Mouse (Mus musculus) left cerebral cortex, postnatal 36 days (tissue): ENCODE data around the gene Nudt14. TPM values are rescaled to one million over a fixed set of nuclear protein-coding genes. Genes with fewer than 3 reads are reported as not detected.

Experiments used
- DNase-seq, 2 experiments: peaks; one replicate each; pipeline ENCODE4 v3.0.0; 2021 to 2022; ENCODE audit warnings: low spot score in 2 of 2, mixed read lengths in 1 of 2
- intact Hi-C: fragments of 180-260 bp; cut with DNase I; formaldehyde crosslinking; loops from one replicate; pipeline ENCODE4 v1.15.1; 2025
- total RNA-seq, 2 experiments: library from RNA; stranded (reverse); gene quantifications; 2 replicates each; pipeline ENCODE4 v1.2.3; 2021

The Nudt14 gene
- 10 to 100 TPM; 11.0 to 12.3 TPM for total RNA-seq

DNA sequence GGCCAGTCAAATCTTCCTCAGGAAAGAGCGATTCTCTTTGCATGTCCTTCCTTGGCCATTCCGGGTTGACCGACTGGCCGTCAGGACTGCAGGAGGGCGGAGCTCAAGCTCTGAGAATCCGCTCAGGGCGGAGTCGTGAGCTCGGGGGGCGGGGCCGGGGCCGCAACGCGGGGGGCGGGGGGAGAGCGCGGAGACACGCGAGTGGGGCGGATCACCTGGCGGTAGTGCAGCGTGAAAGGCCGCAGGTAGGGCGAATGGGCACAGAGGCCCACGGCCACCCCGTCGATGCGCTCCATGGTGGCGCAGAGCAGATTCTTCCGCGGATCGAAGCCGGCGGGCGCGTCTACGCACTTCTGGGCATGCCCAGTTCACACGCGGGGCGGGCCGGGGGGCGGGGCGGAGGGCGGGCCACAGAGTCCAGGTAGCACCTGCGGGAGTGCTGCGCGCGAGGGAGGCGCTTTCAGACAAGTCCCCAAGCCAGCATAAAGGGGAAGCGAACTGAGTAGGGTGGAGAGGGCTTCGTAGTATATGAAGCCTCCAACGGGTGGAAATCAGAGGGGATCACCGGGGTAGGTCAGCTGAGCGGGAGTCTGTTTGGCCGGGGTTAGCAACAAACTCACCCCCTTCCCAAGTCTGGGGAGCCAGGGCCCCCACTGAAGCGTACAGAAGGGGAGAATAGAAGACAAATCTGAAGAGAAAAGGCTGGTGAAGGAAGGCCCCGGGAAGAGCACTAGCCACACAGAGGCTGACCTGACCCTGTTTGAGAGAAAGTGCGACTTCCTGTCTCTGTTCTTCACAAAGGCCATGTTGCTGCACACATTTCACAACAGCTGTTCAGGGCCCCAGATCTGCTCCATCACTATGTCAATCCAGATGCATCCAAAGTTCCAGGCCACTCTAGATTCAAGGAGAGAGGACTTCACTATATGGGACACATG, at the start of gene Nudt14:
Gene Nudt14, minus strand, starts transcription at position 349 of the 938 bp plus-strand sequence.
- DNase-seq: peak; percentile 76 to 80
- intact Hi-C loops: loop anchor here (5.0 kb wide), 1 partner anchor 65 kb away; no protein-coding TSS in a partner anchor

GRCm38 (mm10) chr12:112991444-112991843, 49.5 kb upstream of the Nudt14 start:
- no peak for DNase-seq
- intact Hi-C loops: no loop called here

DNA sequence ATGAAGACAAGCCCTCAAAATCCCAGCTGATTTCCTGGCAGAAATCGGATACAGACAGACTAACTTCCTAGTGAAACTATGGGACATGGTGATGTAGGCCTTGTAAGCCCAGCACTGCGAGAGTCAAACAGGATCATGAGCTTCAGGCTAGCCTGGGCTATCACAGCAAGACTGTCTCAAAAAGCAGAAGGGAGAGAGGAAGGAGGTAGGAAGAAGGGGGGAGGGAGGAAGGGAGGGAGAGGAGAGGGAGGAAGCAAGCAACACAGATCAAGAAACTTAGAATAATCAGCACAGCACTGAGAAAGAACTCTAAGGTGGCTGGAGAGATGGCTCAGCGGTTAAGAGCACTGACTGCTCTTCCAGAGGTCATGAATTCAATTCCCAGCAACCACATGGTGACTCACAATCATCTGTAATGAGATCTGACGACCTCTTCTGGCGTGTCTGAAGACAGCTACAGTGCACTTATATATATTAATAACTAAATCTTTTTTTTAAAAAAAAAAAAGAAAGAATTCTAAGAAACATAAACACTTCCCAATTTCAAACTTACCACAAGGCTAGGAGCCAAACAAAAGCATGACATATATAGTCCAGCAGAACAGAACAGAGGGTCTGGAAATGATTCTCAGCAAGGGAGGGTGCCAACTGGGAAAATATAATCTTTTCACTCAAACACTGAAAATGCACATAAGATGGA, 48.9 kb upstream of the Nudt14 start:
- intact Hi-C loops: no loop called here
- DNase-seq: no peak

GRCm38 (mm10) chr12:112987877-112988276, 46.0 kb upstream of the Nudt14 start:
- intact Hi-C loops: no loop called here
- DNase-seq: no peak

DNA sequence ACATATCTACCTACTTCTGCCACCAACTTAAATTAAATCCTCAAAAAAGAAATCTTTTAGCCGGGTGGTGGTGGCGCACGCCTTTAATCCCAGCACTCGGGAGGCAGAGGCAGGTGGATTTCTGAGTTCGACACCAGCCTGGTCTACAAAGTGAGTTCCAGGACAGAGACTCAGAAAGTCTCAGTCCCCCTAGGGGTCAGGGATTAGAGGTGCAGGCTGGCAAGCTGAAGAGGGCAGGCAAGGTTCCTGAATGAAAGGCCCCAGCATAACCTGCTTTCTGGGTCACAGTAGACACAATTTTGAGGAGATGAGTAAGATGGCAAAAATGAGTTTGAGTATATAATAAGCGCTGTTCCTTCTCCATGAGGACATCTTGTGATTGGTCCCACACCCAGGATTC, 43.4 kb upstream of the Nudt14 start:
- no peak for DNase-seq
- intact Hi-C loops: no loop called here

DNA sequence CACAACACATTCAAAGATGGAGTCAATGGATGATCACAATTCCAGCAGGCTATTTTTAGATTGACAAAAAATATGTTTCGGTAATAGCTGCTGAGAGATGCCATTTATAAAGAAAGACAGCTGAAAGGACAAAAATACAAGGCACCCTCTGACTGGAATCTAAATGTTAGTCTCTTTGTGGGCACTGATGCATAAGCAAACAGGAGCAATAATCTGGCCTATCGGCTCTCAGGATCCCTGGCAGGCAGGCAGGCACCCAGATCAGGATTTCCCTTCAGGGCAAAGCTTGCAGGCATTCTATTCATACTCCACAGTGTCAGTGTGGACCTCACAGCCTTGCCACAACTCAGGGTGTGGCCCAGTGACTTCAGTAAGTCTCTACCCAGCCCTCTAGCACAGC, 40.1 kb upstream of the Nudt14 start:
- intact Hi-C loops: no loop called here
- DNase-seq: no peak

DNA sequence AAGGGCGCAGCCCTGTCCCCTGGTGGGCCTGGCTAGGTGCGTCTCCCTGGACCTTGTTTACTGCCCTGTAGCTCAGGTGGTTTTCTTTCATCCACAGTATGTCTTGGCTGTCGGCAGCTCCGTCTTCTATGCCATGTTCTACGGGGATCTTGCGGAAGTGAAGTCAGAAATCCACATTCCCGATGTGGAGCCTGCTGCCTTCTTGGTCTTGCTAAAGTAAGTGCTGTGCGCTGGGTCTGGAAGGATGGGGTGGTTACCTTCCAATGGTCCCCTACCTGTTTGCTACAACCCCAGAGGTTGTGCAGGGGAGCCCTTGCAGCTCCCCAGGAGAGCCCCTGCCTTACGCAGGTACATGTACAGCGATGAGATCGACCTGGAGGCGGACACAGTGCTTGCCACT, 35.2 kb upstream of the Nudt14 start:
- intact Hi-C loops: loop anchor here (2.0 kb wide), 2 partner anchors 22 to 48 kb away; partner anchors contain the start of gene Jag2
- DNase-seq: peak; percentile 45 to 51

DNA sequence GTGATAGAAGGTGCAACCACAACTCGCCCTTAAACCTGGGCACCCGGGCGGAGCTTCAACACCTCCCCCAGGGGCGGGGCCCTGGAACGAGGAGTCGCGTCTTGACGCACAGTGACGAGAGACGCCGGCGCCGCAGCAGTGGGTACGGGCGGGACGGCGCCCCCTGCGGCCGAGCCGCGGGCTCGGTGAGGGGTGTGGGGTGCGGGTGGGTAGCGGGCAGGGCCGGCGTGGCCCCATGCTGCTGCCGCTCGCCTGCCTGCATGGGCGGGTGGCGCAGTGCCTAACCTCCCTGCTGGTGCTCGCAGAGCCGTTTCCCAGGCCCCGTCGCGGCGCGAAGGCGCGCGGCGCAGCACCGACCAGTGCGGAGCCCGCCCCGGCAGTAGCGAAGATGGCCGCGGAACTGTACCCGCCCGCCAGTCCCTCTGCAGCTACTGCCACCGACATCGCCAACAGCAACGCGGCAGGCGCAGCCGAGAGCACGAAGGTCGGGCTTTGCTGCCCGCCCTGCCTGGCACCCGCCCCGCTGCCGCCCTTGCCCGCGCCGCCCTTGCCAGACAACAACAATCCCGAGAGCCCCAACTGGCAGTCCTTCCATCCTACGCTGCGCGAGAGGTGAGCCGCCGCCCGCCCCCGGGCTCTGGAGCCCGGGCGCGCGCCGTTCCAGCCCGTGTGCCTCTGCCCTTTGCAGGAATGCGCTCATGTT, 34.6 kb upstream of the Nudt14 start, which contains the start of gene Btbd6:
Gene Btbd6, plus strand, starts transcription at position 112 of the 703 bp plus-strand sequence.
- peak; percentile 87 to 90 for DNase-seq
- intact Hi-C loops: loop anchor here (2.0 kb wide), 2 partner anchors 22 to 48 kb away; partner anchors contain the start of gene Jag2

DNA sequence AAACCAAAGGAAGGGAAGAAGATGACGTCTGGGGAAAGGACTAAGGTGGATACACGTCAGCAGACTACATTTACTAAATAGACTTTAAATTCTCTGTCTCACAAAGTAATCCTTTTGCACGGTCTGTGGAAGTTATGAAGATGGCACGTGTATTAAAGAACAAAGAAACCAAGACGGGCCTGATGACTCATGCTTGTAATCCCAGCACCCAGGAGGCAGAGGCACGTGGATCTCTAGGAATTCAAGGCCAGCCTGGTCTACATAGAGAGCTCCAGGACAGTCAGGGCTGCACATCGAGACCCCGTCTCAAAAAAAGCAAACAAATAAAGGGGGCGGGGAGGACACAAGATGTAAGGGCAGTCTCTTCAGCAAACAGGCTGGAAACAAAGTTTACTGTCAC, 32.8 kb upstream of the Nudt14 start:
- intact Hi-C loops: no loop called here
- DNase-seq: no peak

GRCm38 (mm10) chr12:112969616-112970015, 27.7 kb upstream of the Nudt14 start:
- DNase-seq: no peak
- intact Hi-C loops: no loop called here

- intact Hi-C loops: no loop called here
These were observed 27.0 kb upstream of the Nudt14 start for GRCm38 (mm10) chr12:112968943-112969342.

GRCm38 (mm10) chr12:112965783-112966182, 23.9 kb upstream of the Nudt14 start:
- no peak for DNase-seq
- intact Hi-C loops: no loop called here

More at GRCm38 (mm10) chr12:112968943-112969342, 27.0 kb upstream of the Nudt14 start:
- DNase-seq: no peak

GRCm38 (mm10) chr12:112961872-112962271, 19.9 kb upstream of the Nudt14 start:
- intact Hi-C loops: no loop called here
- DNase-seq: no peak

DNA sequence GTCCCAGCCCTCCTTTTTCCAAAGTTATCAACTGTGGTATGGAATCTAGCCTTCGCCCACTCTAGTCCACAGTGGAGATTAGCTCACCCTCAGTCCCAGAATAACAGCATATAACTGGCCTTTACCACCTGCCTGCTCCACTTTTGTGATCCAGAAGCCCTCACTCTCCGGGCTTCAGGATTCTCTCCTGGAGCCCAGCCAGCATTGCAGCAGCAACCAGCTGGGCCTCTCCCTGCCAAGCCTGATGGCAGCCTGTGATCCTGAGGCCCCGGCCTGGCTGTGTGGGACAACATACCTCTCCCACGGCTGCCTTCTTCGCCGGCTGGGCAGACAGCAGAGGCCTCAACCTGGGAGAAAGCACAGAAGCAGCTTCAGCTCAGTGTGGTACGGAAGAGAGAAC, 19.5 kb upstream of the Nudt14 start:
- DNase-seq: no peak
- intact Hi-C loops: no loop called here

DNA sequence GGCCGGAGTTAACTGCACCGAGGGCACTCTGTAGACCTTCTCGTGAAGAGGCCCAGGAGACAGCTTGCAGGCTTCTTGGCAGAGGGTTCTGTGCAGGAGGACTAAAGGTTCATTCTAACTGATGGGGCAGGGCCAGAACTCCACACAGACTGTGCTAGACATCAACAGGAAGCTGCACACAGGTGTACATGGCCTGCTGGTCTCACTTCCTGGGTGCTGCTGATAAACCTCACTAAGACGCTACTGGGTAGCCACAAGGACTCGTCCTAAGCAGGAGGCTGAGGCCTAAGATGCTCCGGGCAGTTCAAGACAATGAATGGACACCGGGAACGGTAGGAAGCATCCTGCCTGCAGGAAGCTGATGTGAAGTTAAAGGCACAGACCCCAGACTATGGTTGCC, 17.5 kb upstream of the Nudt14 start:
- intact Hi-C loops: no loop called here
- DNase-seq: no peak

DNA sequence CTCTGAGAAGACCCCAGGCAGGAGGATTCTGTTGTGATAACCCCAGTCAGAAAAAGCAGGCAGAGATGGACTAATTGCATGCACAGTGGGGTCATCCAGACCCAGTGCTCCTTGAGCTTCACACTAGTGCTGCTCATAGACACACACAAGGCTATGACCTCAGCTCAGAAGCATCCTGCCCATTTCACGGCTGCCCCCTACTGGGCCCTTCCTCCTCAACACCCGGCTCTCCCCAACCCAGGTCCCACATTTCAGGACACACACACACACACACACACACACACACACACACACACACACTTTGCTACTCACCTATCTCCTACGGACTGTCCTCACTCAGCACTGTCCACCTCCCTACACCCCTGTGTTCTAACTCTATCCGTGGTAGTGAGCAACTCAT, 16.4 kb upstream of the Nudt14 start:
- DNase-seq: no peak

GRCm38 (mm10) chr12:112955800-112956199, 13.9 kb upstream of the Nudt14 start:
- intact Hi-C loops: no loop called here
- peak in 1 of 2 experiments; percentile 74 for DNase-seq

More for the DNA sequence above, 16.4 kb upstream of the Nudt14 start:
- intact Hi-C loops: no loop called here

GRCm38 (mm10) chr12:112952926-112953565, 11.1 kb upstream of the Nudt14 start:
- intact Hi-C loops: no loop called here
- no peak for DNase-seq

- intact Hi-C loops: no loop called here
- DNase-seq: no peak
These were observed 10.5 kb upstream of the Nudt14 start for GRCm38 (mm10) chr12:112952433-112952832.
